ENCODE assay signal across 16 mouse cellular contexts in genomic region chr5:58175532-58175931, GRCm38 (mm10).
"Had no signal": no experiment of that assay in that cellular context is flagged by ENCODE, and none has a peak within 500 bp of the region (broad histone marks: within the 10 kb centered on the region; RNA-seq: fewer than 3 reads in every experiment).

No protein-coding gene starts in this region.

- H3K36me3 ChIP-seq: neural tube, embryonic 13.5 days; neural tube, embryonic 15.5 days; stomach, embryonic 15.5 days had no signal

- H3K4me3 ChIP-seq: neural tube, embryonic 13.5 days; neural tube, embryonic 15.5 days; stomach, embryonic 15.5 days had no signal

- H3K27me3 ChIP-seq: neural tube, embryonic 13.5 days; neural tube, embryonic 15.5 days; stomach, embryonic 15.5 days had no signal

- H3K4me1 ChIP-seq: neural tube, embryonic 13.5 days; neural tube, embryonic 15.5 days; stomach, embryonic 15.5 days had no signal

- H3K9ac ChIP-seq: neural tube, embryonic 13.5 days; neural tube, embryonic 15.5 days; stomach, embryonic 15.5 days had no signal

- H3K27ac ChIP-seq: stomach, embryonic 15.5 days; stomach, postnatal 0 days had no signal

- H3K9me3 ChIP-seq: neural tube, embryonic 13.5 days; neural tube, embryonic 15.5 days; stomach, embryonic 15.5 days had no signal

- DNase-seq: retina, postnatal 1 day; right cerebral cortex, adult 18-20 months; right cerebral cortex, postnatal 14 days; right cerebral cortex, postnatal 25 days; right cerebral cortex, postnatal 4 days; spleen, adult 18-20 months; thymus, adult 18-20 months; thymus, adult 2 months; thymus, postnatal 14 days; thymus, postnatal 25 days; thymus, postnatal 36 days; thymus, postnatal 4 days had no signal

- H3K4me2 ChIP-seq: neural tube, embryonic 13.5 days; neural tube, embryonic 15.5 days; stomach, embryonic 15.5 days had no signal
